Mouse (Mus musculus) CH12.LX (cell line): ENCODE data around the gene Selplg.

ENCODE experiments used
- CHD1 ChIP-seq: IDR thresholded peaks from 2 replicates; pipeline ENCODE4 v1.6.1; 2012; ENCODE audit warnings: low read depth, low read length, improper control_type of control experiment, inconsistent platforms
- CTCF ChIP-seq, 2 experiments: IDR thresholded peaks in 1 of 2; conservative IDR thresholded peaks in 1 of 2; 2 replicates each; pipeline ENCODE4 v1.5.1; 2011 to 2012; ENCODE audit warnings: low read depth in 2 of 2, low read length in 2 of 2, improper control_type of control experiment in 1 of 2, inconsistent platforms in 1 of 2, mild to moderate bottlenecking in 1 of 2, moderate library complexity in 1 of 2
- EP300 ChIP-seq: IDR thresholded peaks from 2 replicates; pipeline ENCODE4 v1.6.1; 2011; ENCODE audit warnings: low read length, improper control_type of control experiment
- ETS1 ChIP-seq: conservative IDR thresholded peaks from 2 replicates; pipeline ENCODE4 v1.6.1; 2012; ENCODE audit warnings: low read depth, mild to moderate bottlenecking, inconsistent platforms, low read length, improper control_type of control experiment, moderate library complexity
- JUND ChIP-seq: conservative IDR thresholded peaks from 2 replicates; pipeline ENCODE4 v1.6.1; 2011; ENCODE audit warnings: low read depth, low read length, improper control_type of control experiment
- MAZ ChIP-seq: IDR thresholded peaks from 2 replicates; pipeline ENCODE4 v1.6.1; 2012; ENCODE audit warnings: low read depth, mild to moderate bottlenecking, inconsistent platforms, low read length, improper control_type of control experiment, moderate library complexity
- NRF1 ChIP-seq: IDR thresholded peaks from 2 replicates; pipeline ENCODE4 v1.6.1; 2014; ENCODE audit warnings: low read depth, mild to moderate bottlenecking, inconsistent platforms, low read length, improper control_type of control experiment, moderate library complexity
- POLR2A ChIP-seq: IDR thresholded peaks from 2 replicates; pipeline ENCODE4 v1.6.1; 2011; ENCODE audit warnings: low read depth, mild to moderate bottlenecking, improper control_type of control experiment, low read length
- SIN3A ChIP-seq: IDR thresholded peaks from 2 replicates; pipeline ENCODE4 v1.6.1; 2012; ENCODE audit warnings: low read length, improper control_type of control experiment, inconsistent platforms
- TBP ChIP-seq: conservative IDR thresholded peaks from 2 replicates; pipeline ENCODE4 v1.6.1; 2011; ENCODE audit warnings: low read depth, low read length, improper control_type of control experiment
- USF1 ChIP-seq: IDR thresholded peaks from 2 replicates; pipeline ENCODE4 v1.6.1; 2014; ENCODE audit warnings: low read depth, mild to moderate bottlenecking, inconsistent platforms, low read length, improper control_type of control experiment
- ZC3H11A ChIP-seq: IDR thresholded peaks from 2 replicates; pipeline ENCODE4 v1.6.1; 2012; ENCODE audit warnings: low read depth, mild to moderate bottlenecking, inconsistent platforms, low read length, improper control_type of control experiment
- ZKSCAN1 ChIP-seq: IDR thresholded peaks from 2 replicates; pipeline ENCODE4 v1.6.1; 2012; ENCODE audit warnings: low read depth, inconsistent platforms, low read length, improper control_type of control experiment, borderline replicate concordance
- ZMIZ1 ChIP-seq: IDR thresholded peaks from 2 replicates; pipeline ENCODE4 v1.6.1; 2012; ENCODE audit warnings: low read depth, mild to moderate bottlenecking, inconsistent platforms, low read length, improper control_type of control experiment

GRCm38 (mm10) chr5:113776128-113776895 is 56.1 kb downstream of the Selplg start:
- TF ChIP-seq JUND (no peak), EP300 (peak; percentile 92), ZMIZ1 (no peak), CTCF (conservative IDR thresholded peaks at IDR 0.05 in 1 of 2, IDR thresholded peaks at IDR 0.05 in 1 of 2; ENCODE audit: low read depth in 2 of 2, low read length in 2 of 2) (no peak), ZKSCAN1 (no peak), USF1 (no peak), POLR2A (no peak; the same call in 1 of the 2 replicates), SIN3A (peak; percentile 38; the same call in 1 of the 2 replicates), ETS1 (peak; percentile 45), TBP (0 out of 2 replicates have a peak, but pooled peaks have one; percentile 29), CHD1 (0 out of 2 replicates have a peak, but pooled peaks have one; percentile 11), NRF1 (no peak), ZC3H11A (no peak), MAZ (0 out of 2 replicates have a peak, but pooled peaks have one; percentile 59)
